Mouse (Mus musculus) heart, embryonic 16.5 days (tissue): ENCODE results near the gene Fcrl6. TPM values are rescaled to one million over a fixed set of nuclear protein-coding genes. Genes with fewer than 3 reads are reported as not detected.

Experiments used
- ATAC-seq: fragments of 200-750 bp; cut with Nextera tagmentation; replicated peaks from 2 replicates; pipeline ENCODE4 v1.8.0; 2017; ENCODE audit warnings: moderate number of reproducible peaks; ENCODE audit not compliant: insufficient read depth, low FRiP score; ENCODE audit errors: extremely low read depth
- H3K27ac ChIP-seq: fragments of 300-500 bp; sonication (generic); 2 replicates; pipeline ENCODE4 v1.5.1; 2014; ENCODE audit warnings: mild to moderate bottlenecking, low read length, control low read depth, moderate library complexity
- H3K27me3 ChIP-seq: fragments of 300-500 bp; sonication (generic); 2 replicates; pipeline ENCODE4 v1.6.1; 2014; ENCODE audit warnings: low read length, mixed read lengths; ENCODE audit not compliant: control insufficient read depth, insufficient read depth
- H3K36me3 ChIP-seq: fragments of 300-500 bp; sonication (generic); 2 replicates; pipeline ENCODE4 v1.6.1; 2014; ENCODE audit not compliant: control insufficient read depth, insufficient read depth
- H3K4me1 ChIP-seq: fragments of 300-500 bp; sonication (generic); 2 replicates; pipeline ENCODE4 v1.6.1; 2014; ENCODE audit warnings: low read length, mixed read lengths; ENCODE audit not compliant: control insufficient read depth, insufficient read depth
- H3K4me2 ChIP-seq: fragments of 300-500 bp; sonication (generic); 2 replicates; pipeline ENCODE4 v1.6.1; 2014; ENCODE audit warnings: low read depth, mild to moderate bottlenecking, control low read depth, low read length
- H3K4me3 ChIP-seq: fragments of 300-500 bp; sonication (generic); 2 replicates; pipeline ENCODE4 v1.5.1; 2014; ENCODE audit warnings: mild to moderate bottlenecking, control low read depth, low read length
- H3K9ac ChIP-seq: fragments of 300-500 bp; sonication (generic); 2 replicates; pipeline ENCODE4 v1.6.1; 2014; ENCODE audit warnings: low read length, control low read depth
- H3K9me3 ChIP-seq: fragments of 300-500 bp; sonication (generic); replicated peaks from 2 replicates; pipeline ENCODE4 v1.6.1; 2016; ENCODE audit warnings: low read length; ENCODE audit not compliant: control insufficient read depth
- WGBS: fragments of 180-500 bp; shearing (Covaris S2); extraction: QIAGEN DNeasy Blood & Tissue Kit; methylation state at CpG from one replicate; pipeline ENCODE4 v1.1.7; 2014; 5-methylcytosine and 5-hydroxymethylcytosine counted together
- polyA plus RNA-seq: library from polyadenylated mRNA; unstranded; fragments of >200 nt; fragmentation: Nextera tagmentation; extraction: Ambion mirVana; gene quantifications from 2 replicates; pipeline ENCODE4 v1.2.1, GENCODE M21; 2015

Gene Fcrl6
- polyA plus RNA-seq, 1 experiment from 2014 or later = not detected

DNA sequence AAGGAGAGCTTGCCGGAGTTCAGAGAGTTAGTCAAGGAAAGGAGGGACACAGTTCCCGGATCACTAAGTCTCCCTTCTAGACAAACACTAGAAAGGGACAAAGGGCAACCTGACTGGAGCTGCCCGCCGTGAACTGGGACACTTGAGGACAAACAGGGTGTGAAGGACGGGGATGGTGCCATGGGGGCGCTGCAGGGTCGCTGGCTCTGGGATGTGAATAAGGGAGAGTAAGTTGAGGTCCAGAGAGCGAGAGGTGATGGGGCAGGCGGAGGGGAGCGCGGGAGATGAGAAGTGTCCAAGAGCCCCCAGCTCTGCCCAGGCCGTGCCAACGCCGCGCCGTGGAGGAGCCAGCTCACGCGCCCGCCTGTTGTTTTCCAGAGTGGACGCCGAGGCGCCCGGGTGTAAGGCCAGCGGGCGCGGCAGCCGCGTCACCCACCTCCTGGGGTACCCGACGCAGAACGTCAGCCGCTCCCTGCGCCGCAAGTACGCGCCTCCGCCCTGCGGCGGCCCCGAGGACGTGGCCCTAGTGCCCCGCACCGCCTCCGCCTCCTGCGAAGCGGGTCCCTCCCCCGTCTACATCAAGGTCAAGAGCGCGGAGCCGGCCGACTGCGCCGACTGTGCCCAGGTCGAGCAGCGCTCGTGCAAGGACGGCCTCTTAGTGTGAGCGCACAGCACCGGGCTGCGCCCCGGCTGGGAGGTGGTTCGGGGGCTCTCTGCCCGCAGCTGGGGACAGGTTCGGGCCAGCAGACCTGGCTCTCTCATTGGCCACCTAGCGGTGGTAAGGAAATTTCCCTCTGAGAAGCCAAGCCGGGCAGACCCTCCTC is 39.5 kb downstream of the Fcrl6 start:
- peaks cover 8% of the 10 kb centered on the region for H3K4me1 ChIP-seq
- under 1% methylated on average over 56 of the region's 66 CpGs for WGBS
- H3K27me3 ChIP-seq = peaks cover 33% of the 10 kb centered on the region

DNA sequence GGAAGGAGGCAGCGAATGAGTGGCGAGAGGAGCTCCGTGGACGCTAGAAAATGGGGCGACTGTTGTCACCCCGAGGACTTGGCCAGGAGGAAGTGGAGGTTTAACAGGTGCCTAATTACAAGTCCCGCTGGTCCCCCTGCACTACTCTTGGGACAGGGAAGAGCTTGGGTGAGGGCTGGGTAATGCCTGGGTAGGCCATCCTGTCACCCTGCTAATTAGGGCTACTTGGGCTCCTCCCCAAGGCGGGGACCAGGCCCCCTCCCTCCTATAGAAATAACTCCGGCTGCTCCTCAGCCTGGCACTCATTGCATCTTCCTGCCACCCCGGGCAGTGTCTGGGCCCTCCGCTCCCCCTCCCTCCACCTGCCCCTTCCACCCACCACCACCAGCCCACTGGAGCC is 46.7 kb downstream of the Fcrl6 start, which contains the start of gene Vsig8:
Vsig8 (plus strand) TSS at position 301 of the 400 bp plus-strand sequence.
- 71% methylated on average over 11 of the region's 11 CpGs for whole genome bisulfite sequencing
- H3K9me3 ChIP-seq = no peaks in the 10 kb centered on the region
- H3K27ac ChIP-seq = no peak within 1 kb of the TSS
- ATAC-seq = no peak
- H3K27me3 ChIP-seq = peaks cover 16% of the 10 kb centered on the region
- H3K4me2 ChIP-seq = no peak within 1 kb of the TSS
- no peak within 1 kb of the TSS for H3K9ac ChIP-seq
- H3K4me1 ChIP-seq = peaks cover 9% of the 10 kb centered on the region
- H3K4me3 ChIP-seq = no peak within 1 kb of the TSS
- H3K36me3 ChIP-seq = no peaks in the 10 kb centered on the region

More for the DNA sequence above, 39.5 kb downstream of the Fcrl6 start:
- Histone ChIP-seq H3K9me3 (no peaks in the 10 kb centered on the region), H3K4me2 (peak overlapping the region; percentile 98), H3K36me3 (no peaks in the 10 kb centered on the region), H3K9ac (peak overlapping the region; percentile 75), H3K4me3 (peak overlapping the region; percentile 68), H3K27ac (peak overlapping the region; percentile 15)
- ATAC-seq = peak; percentile 83

DNA sequence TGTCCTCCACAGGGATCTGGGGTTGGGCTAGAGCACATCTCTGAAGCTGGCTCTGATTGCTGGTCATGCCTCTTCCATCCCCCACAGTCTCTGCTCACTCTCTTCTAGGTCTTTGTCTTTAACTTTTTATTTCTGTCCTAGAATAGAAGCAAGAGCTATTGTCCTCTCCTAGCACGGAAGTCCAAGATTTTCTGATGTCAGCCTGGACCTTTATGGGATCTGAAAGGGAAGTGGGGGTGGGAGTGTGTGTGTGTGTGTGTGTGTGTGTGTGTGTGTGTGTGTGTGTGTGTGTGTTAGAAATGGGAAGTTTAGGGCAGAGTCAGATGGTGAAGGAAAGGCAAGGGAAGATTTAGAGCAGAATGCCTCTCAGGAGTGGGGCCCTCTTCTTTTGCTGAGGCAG is 49.7 kb downstream of the Fcrl6 start:
- Histone ChIP-seq H3K9me3 (no peaks in the 10 kb centered on the region), H3K36me3 (no peaks in the 10 kb centered on the region), H3K9ac (no peak overlapping the region), H3K4me3 (no peak overlapping the region), H3K27me3 (peaks cover 4% of the 10 kb centered on the region; the same call in 1 of the 2 replicates), H3K4me2 (no peak overlapping the region), H3K27ac (peak overlapping the region; percentile 44; the same call in 1 of the 2 replicates), H3K4me1 (peaks cover 24% of the 10 kb centered on the region)
- WGBS = 46% methylated on average over 1 of the region's 1 CpGs
- ATAC-seq = no peak

DNA sequence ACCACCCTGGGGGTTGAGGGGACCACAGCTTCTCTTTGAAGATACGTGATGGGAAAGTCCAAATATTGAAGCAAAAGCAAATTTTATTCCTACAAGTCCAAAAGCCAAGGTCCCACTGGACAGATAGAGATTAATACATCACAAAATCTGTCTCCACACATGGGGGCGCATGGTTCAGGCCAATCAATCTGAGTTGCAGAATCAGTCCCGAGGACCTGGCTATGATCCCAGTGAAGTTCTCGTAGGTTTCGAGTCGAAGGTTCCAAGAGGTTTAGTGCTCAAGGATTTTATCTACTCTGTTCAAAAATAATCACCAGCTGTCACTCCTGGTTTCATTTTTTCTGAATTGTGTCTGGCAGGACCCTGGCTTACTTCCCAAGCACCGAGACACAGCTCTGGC is 51.3 kb downstream of the Fcrl6 start:
- Histone ChIP-seq H3K4me2 (peak overlapping the region; percentile 77), H3K27me3 (0 out of 2 replicates have a peak, but pooled peaks cover 4% of the 10 kb centered on the region), H3K27ac (no peak overlapping the region), H3K4me1 (peaks cover 24% of the 10 kb centered on the region), H3K9me3 (no peaks in the 10 kb centered on the region), H3K36me3 (no peaks in the 10 kb centered on the region), H3K9ac (no peak overlapping the region; the same call in 1 of the 2 replicates), H3K4me3 (peak overlapping the region; percentile 51)
- no peak for ATAC-seq
- WGBS = 23% methylated on average over 7 of the region's 7 CpGs

- peak overlapping the region; percentile 59 for H3K9ac ChIP-seq
Measured at GRCm38 (mm10) chr1:172550551-172550951, 51.8 kb downstream of the Fcrl6 start.

DNA sequence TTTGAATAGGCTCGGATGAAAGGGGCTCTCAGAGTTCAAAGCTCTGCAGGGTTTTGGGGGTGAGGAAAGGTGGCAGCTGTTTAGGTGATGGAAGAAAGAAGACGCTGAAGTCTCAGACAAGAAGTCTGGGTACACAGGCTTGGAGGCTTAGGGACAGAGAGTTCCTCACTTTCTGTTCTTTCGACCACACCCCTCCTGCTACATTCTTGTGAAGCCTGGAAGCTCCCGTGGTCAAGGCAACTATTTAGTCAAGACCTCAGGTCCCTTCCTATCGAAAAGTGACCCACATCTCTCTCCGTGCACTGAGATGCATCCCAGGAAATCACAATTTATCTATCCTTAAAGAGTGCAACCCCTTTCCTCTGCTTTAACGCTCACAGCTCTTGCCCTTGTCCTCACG is 52.6 kb downstream of the Fcrl6 start:
- Histone ChIP-seq H3K27me3 (0 out of 2 replicates have a peak, but pooled peaks cover 4% of the 10 kb centered on the region), H3K4me2 (peak overlapping the region; percentile 77), H3K9me3 (no peaks in the 10 kb centered on the region), H3K36me3 (no peaks in the 10 kb centered on the region), H3K4me1 (peaks cover 24% of the 10 kb centered on the region), H3K9ac (peak overlapping the region; percentile 59), H3K4me3 (peak overlapping the region; percentile 51), H3K27ac (no peak overlapping the region)
- no peak for ATAC-seq
- 8% methylated on average over 8 of the region's 8 CpGs for WGBS

More at GRCm38 (mm10) chr1:172550551-172550951, 51.8 kb downstream of the Fcrl6 start:
- Histone ChIP-seq H3K27me3 (0 out of 2 replicates have a peak, but pooled peaks cover 4% of the 10 kb centered on the region), H3K4me3 (peak overlapping the region; percentile 51), H3K4me1 (peaks cover 24% of the 10 kb centered on the region), H3K9me3 (no peaks in the 10 kb centered on the region), H3K27ac (no peak overlapping the region; the same call in 1 of the 2 replicates), H3K4me2 (peak overlapping the region; percentile 77), H3K36me3 (no peaks in the 10 kb centered on the region)
- WGBS = under 1% methylated on average over 8 of the region's 8 CpGs
- ATAC-seq = peak; percentile 73

- peak overlapping the region; percentile 77 for H3K4me2 ChIP-seq
- no peaks in the 10 kb centered on the region for H3K9me3 ChIP-seq
- H3K36me3 ChIP-seq = no peaks in the 10 kb centered on the region
- H3K4me1 ChIP-seq = peaks cover 24% of the 10 kb centered on the region
- H3K4me3 ChIP-seq = no peak overlapping the region
- 33% methylated on average over 2 of the region's 2 CpGs for WGBS
- H3K27me3 ChIP-seq = 0 out of 2 replicates have a peak, but pooled peaks cover 4% of the 10 kb centered on the region
- no peak for ATAC-seq
- no peak overlapping the region for H3K9ac ChIP-seq
- no peak overlapping the region for H3K27ac ChIP-seq
Measured at GRCm38 (mm10) chr1:172549314-172549713, 53.0 kb downstream of the Fcrl6 start.

DNA sequence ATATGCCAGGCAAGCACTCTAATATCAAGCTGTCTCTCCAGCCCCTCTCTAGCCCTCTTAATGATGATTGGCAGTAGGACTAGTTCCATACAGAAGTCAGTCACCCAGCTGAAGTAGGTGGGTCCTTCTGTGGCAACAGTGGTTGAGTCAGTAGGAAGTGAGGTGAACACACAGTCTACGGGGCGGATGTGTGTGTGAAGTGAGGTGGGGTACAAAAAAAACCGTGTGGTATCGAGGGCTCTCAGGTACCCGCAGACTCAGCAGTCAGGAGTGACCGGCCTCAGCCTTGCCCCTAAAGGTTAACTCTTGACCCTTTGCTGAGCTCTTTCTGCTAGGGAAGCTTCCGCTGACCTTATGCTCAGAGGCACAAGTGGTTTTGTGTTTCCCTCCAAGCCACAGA is 53.9 kb downstream of the Fcrl6 start:
- ATAC-seq = no peak
- no peaks in the 10 kb centered on the region for H3K36me3 ChIP-seq
- WGBS = 53% methylated on average over 7 of the region's 7 CpGs
- no peak overlapping the region for H3K9ac ChIP-seq
- no peak overlapping the region for H3K4me2 ChIP-seq
- H3K9me3 ChIP-seq = no peaks in the 10 kb centered on the region
- H3K4me1 ChIP-seq = peaks cover 24% of the 10 kb centered on the region
- H3K4me3 ChIP-seq = no peak overlapping the region
- H3K27ac ChIP-seq = no peak overlapping the region
- 0 out of 2 replicates have a peak, but pooled peaks cover 4% of the 10 kb centered on the region for H3K27me3 ChIP-seq
